21 mouse cellular contexts compared by ENCODE assay signal in the genomic region with DNA sequence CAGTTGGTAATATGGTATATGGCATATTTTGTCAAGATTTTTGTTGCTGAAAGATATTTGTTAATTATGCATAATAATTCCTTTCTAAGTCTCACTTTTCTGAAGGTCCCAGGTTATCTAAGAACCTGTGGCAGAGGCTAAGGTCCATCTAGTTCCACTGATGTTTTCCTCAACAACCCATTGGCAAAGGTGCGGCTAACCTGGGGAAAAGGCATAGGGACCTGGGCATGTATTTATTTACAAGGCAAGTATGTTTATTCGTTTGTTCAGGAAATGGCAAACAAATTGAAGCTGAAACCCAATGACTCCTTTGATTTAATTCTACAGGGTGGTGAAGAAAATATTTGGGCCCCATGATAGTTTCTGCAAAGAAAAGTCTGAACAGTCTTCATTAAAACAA. TPM values are rescaled to one million over a fixed set of nuclear protein-coding genes. Genes with fewer than 3 reads are reported as not detected.
DNase-seq lines count a peak whose midpoint lies in the region; ATAC-seq and TF ChIP-seq lines count a peak whose summit lies in the region.
"Had no signal": no experiment of that assay in that cellular context is flagged by ENCODE, and none has a peak within 500 bp of the region (broad histone marks: within the 10 kb centered on the region; RNA-seq: fewer than 3 reads in every experiment).

No protein-coding gene starts in this region.

- no peaks in the 10 kb centered on the region for H3K36me3 ChIP-seq in forebrain, embryonic 12.5 days (replicated peaks)
- no peaks in the 10 kb centered on the region for H3K36me3 ChIP-seq in hindbrain, embryonic 13.5 days
- H3K36me3 ChIP-seq in midbrain, embryonic 14.5 days (ENCODE audit: control insufficient read depth, insufficient read depth, low read length): no peaks in the 10 kb centered on the region
- H3K36me3 ChIP-seq in kidney, adult 2 months (ENCODE audit: control insufficient read depth, insufficient read depth, low read length): no peaks in the 10 kb centered on the region
- H3K36me3 ChIP-seq: stomach, embryonic 15.5 days had no signal

- H3K9ac ChIP-seq in forebrain, embryonic 12.5 days: peak overlapping the region; percentile 55; the same call in 1 of the 2 replicates
- peak overlapping the region; percentile 72 for H3K9ac ChIP-seq in hindbrain, embryonic 13.5 days
- peak overlapping the region; percentile 70 for H3K9ac ChIP-seq in midbrain, embryonic 14.5 days (replicated peaks; ENCODE audit: low read length)
- H3K9ac ChIP-seq: stomach, embryonic 15.5 days had no signal

- H3K4me1 ChIP-seq in forebrain, embryonic 12.5 days: peaks cover 29% of the 10 kb centered on the region
- peaks cover 29% of the 10 kb centered on the region for H3K4me1 ChIP-seq in hindbrain, embryonic 13.5 days (replicated peaks)
- H3K4me1 ChIP-seq in midbrain, embryonic 14.5 days (ENCODE audit: control insufficient read depth, insufficient read depth, low read length): peaks cover 27% of the 10 kb centered on the region
- H3K4me1 ChIP-seq in kidney, adult 2 months (ENCODE audit: control insufficient read depth, insufficient read depth, low read length): 0 out of 2 replicates have a peak, but pooled peaks cover 4% of the 10 kb centered on the region

- peak; percentile 30 for DNase-seq in brain, embryonic 14.5 days (ENCODE audit: low read depth)
- peak; percentile 52 for DNase-seq in midbrain, embryonic 14.5 days
- no peak for DNase-seq in kidney, adult 2 months
- no peak for DNase-seq in c-Kit-positive CD71-positive TER-119-positive erythroid progenitor cells, embryonic 14.5 days (ENCODE audit: low spot score)
- DNase-seq: adrenal gland, adult 2 months; cerebellum, adult 2 months; embryo, embryonic 11 days; kidney, postnatal 10 days; layer of hippocampus, adult 9-11 months; right cerebral cortex, adult 18-20 months; spleen, adult 18-20 months had no signal

- peak overlapping the region; percentile 70 for H3K4me2 ChIP-seq in forebrain, embryonic 12.5 days
- peak overlapping the region; percentile 72 for H3K4me2 ChIP-seq in hindbrain, embryonic 13.5 days
- peak overlapping the region; percentile 98 for H3K4me2 ChIP-seq in midbrain, embryonic 14.5 days (ENCODE audit: low read length)
- H3K4me2 ChIP-seq: stomach, embryonic 15.5 days had no signal

- H3K27me3 ChIP-seq in forebrain, embryonic 12.5 days: peaks cover 20% of the 10 kb centered on the region
- H3K27me3 ChIP-seq in hindbrain, embryonic 13.5 days: no peaks in the 10 kb centered on the region
- no peaks in the 10 kb centered on the region for H3K27me3 ChIP-seq in midbrain, embryonic 14.5 days (ENCODE audit: control insufficient read depth, insufficient read depth, low read length)
- H3K27me3 ChIP-seq in kidney, adult 2 months (replicated peaks; ENCODE audit: control insufficient read depth, insufficient read depth, low read length): peaks cover 20% of the 10 kb centered on the region

- H3K27ac ChIP-seq in forebrain, embryonic 12.5 days: no peak overlapping the region
- H3K27ac ChIP-seq in hindbrain, embryonic 13.5 days: 0 out of 2 replicates have a peak overlapping the region, but pooled peaks have one; percentile 49
- peak overlapping the region; percentile 56; the same call in 1 of the 2 replicates for H3K27ac ChIP-seq in midbrain, embryonic 14.5 days (replicated peaks; ENCODE audit: low read depth, low read length)
- H3K27ac ChIP-seq in kidney, adult 2 months (ENCODE audit: insufficient read depth, low read depth, low read length): no peak overlapping the region
- H3K27ac ChIP-seq: stomach, embryonic 15.5 days had no signal

- no peak for TF ChIP-seq CTCF in brain, embryonic 14.5 days (IDR thresholded peaks at IDR 0.05; ENCODE audit: borderline replicate concordance, extremely low read depth, insufficient read depth, insufficient read length)
- TF ChIP-seq CTCF in kidney, adult 2 months (conservative IDR thresholded peaks at IDR 0.05; ENCODE audit: insufficient read depth, insufficient read length, low read depth, low read length): no peak

- ATAC-seq in forebrain, embryonic 12.5 days (ENCODE audit: low FRiP score): no peak
- ATAC-seq in hindbrain, embryonic 13.5 days (ENCODE audit: low FRiP score): no peak
- ATAC-seq in midbrain, embryonic 14.5 days (ENCODE audit: low FRiP score, low TSS enrichment): no peak
- no peak for ATAC-seq in cerebellum, adult (ENCODE audit: insufficient number of reproducible peaks, low FRiP score, low TSS enrichment)
- ATAC-seq in inflammation-experienced regulatory T-cells, adult 6 months: no peak
- ATAC-seq: intestine, postnatal 0 days had no signal

- no peak for TF ChIP-seq POLR2A in brain, embryonic 14.5 days (IDR thresholded peaks at IDR 0.05; ENCODE audit: borderline replicate concordance, extremely low read depth, insufficient read depth, insufficient read length, poor library complexity, severe bottlenecking)
- no peak for TF ChIP-seq POLR2A in kidney, adult 2 months (IDR thresholded peaks at IDR 0.05; ENCODE audit: low read depth, low read length)

- H3K9me3 ChIP-seq in forebrain, embryonic 12.5 days: no peaks in the 10 kb centered on the region
- no peaks in the 10 kb centered on the region for H3K9me3 ChIP-seq in hindbrain, embryonic 13.5 days
- no peaks in the 10 kb centered on the region for H3K9me3 ChIP-seq in midbrain, embryonic 14.5 days (ENCODE audit: control insufficient read depth, low read length)
- H3K9me3 ChIP-seq: megakaryocyte, embryonic 14.5 days; stomach, embryonic 15.5 days had no signal

- 24% methylated on average over 2 of the region's 2 CpGs for WGBS in forebrain, embryonic 12.5 days
- 12% methylated on average over 2 of the region's 2 CpGs for WGBS in hindbrain, embryonic 13.5 days
- WGBS in midbrain, embryonic 14.5 days: 4% methylated on average over 2 of the region's 2 CpGs
- 22% methylated on average over 2 of the region's 2 CpGs for WGBS in kidney, adult 2 months

- peak overlapping the region; percentile 40 for H3K4me3 ChIP-seq in forebrain, embryonic 12.5 days (replicated peaks)
- H3K4me3 ChIP-seq in hindbrain, embryonic 13.5 days: peak overlapping the region; percentile 48
- H3K4me3 ChIP-seq in midbrain, embryonic 14.5 days (replicated peaks; ENCODE audit: low read depth, low read length): peak overlapping the region; percentile 96
- H3K4me3 ChIP-seq in kidney, adult 2 months (ENCODE audit: insufficient read depth, low read depth, low read length): no peak overlapping the region
- H3K4me3 ChIP-seq: megakaryocyte, embryonic 14.5 days; stomach, embryonic 15.5 days had no signal

RNA-seq across cellular contexts. Expression of gene Pou3f2, which starts 4.6 kb away (rescaled TPM):
- polyA plus RNA-seq in brain, embryonic 14.5 days (2012; rRNA removed): 38.3 and 46.4 TPM in 2 replicates
- 39.3 and 47.8 TPM in 2 replicates for polyA plus RNA-seq in forebrain, embryonic 12.5 days (2016; fragmentation: Nextera tagmentation; extraction: Ambion mirVana)
- 34.5 and 42.6 TPM in 2 replicates for polyA plus RNA-seq in hindbrain, embryonic 13.5 days (2015; fragmentation: Nextera tagmentation; extraction: Ambion mirVana)
- 46.9 and 58.4 TPM in 2 replicates for polyA plus RNA-seq in midbrain, embryonic 14.5 days (2014; fragmentation: Nextera tagmentation; extraction: Ambion mirVana)
- polyA plus RNA-seq in kidney, adult 2 months (2012; rRNA removed): not detected in 2 replicates
- polyA plus RNA-seq in inflammation-experienced regulatory T-cells, adult 6 months (2017; shearing (Covaris generic)): under 1 TPM in 2 of 3 experiments, not detected in 1; 0.05 to 0.09 TPM
- polyA plus RNA-seq: adrenal gland, adult 2 months; C2C12; heart, postnatal 0 days; intestine, postnatal 0 days; liver, adult 2 months had no signal

Comparison
In these comparisons a context has a peak if more than half of its experiments do, and no peak if none do; other contexts are left out.
1. DNase-seq: peak in brain, embryonic 14.5 days (single experiment) and midbrain, embryonic 14.5 days (single experiment); none in kidney, adult 2 months (single experiment) and c-Kit-positive CD71-positive TER-119-positive erythroid progenitor cells, embryonic 14.5 days (single experiment).
2. H3K27ac ChIP-seq: peak in hindbrain, embryonic 13.5 days (single experiment) and midbrain, embryonic 14.5 days (single experiment); none in forebrain, embryonic 12.5 days (single experiment) and kidney, adult 2 months (single experiment).
3. RNA of gene Pou3f2, which starts 4.6 kb away (polyA plus RNA-seq): 46.9 to 58.4 TPM in midbrain, embryonic 14.5 days, 38.3 to 46.4 TPM in brain, embryonic 14.5 days, 39.3 to 47.8 TPM in forebrain, embryonic 12.5 days and 34.5 to 42.6 TPM in hindbrain, embryonic 13.5 days; 0.05 to 0.09 TPM in inflammation-experienced regulatory T-cells, adult 6 months and not detected in kidney, adult 2 months; every median in the first group is over 10 times any median in the second.
4. Peak in every context shown above with its lines, with median percentiles within 50 percentile points of each other: H3K4me2 ChIP-seq and H3K9ac ChIP-seq.